Mouse (Mus musculus) hindbrain, embryonic 10.5 days (tissue): Measurements from ENCODE around the gene Tmprss11f. TPM values are rescaled to one million over a fixed set of nuclear protein-coding genes. Genes with fewer than 3 reads are reported as not detected.

Experiments
- DNase-seq: peaks from one replicate; pipeline ENCODE4 v3.0.0-alpha.2; 2017; ENCODE audit warnings: low spot score
- H3K27ac ChIP-seq: fragments of 300-500 bp; sonication (generic); 2 replicates; pipeline ENCODE4 v1.5.1; 2016; ENCODE audit warnings: mild to moderate bottlenecking, moderate library complexity
- H3K27me3 ChIP-seq: fragments of 300-500 bp; sonication (generic); 2 replicates; pipeline ENCODE4 v1.6.1; 2016; ENCODE audit warnings: mild to moderate bottlenecking; ENCODE audit not compliant: poor library complexity, insufficient read depth, severe bottlenecking
- H3K36me3 ChIP-seq: fragments of 300-500 bp; sonication (generic); 2 replicates; pipeline ENCODE4 v1.6.1; 2016; ENCODE audit warnings: mild to moderate bottlenecking, moderate library complexity
- H3K4me1 ChIP-seq: fragments of 300-500 bp; sonication (generic); replicated peaks from 2 replicates; pipeline ENCODE4 v1.6.1; 2016; ENCODE audit warnings: mild to moderate bottlenecking
- H3K4me3 ChIP-seq: fragments of 300-500 bp; sonication (generic); 2 replicates; pipeline ENCODE4 v1.5.1; 2016; ENCODE audit warnings: mild to moderate bottlenecking, moderate library complexity
- H3K9me3 ChIP-seq: fragments of 300-500 bp; sonication (generic); 2 replicates; pipeline ENCODE4 v1.6.1; 2016; ENCODE audit warnings: mild to moderate bottlenecking, moderate library complexity
- WGBS: fragments of 180-500 bp; shearing (Covaris S2); methylation state at CpG from one replicate; pipeline ENCODE4 v1.1.7; 2016; 5-methylcytosine and 5-hydroxymethylcytosine counted together
- polyA plus RNA-seq: library from polyadenylated mRNA; unstranded; fragments of >200 nt; fragmentation: Nextera tagmentation; extraction: Ambion mirVana; gene quantifications from 2 replicates; pipeline ENCODE4 v1.2.1, GENCODE M21; 2016

Tmprss11f gene
- polyA plus RNA-seq, 1 experiment from 2014 or later, result not detected

GRCm38 (mm10) chr5:86511538-86511937, 120.7 kb downstream of the Tmprss11f start:
- Histone ChIP-seq H3K4me3 (no peak overlapping the region), H3K9me3 (no peaks in the 10 kb centered on the region), H3K27ac (no peak overlapping the region), H3K4me1 (no peaks in the 10 kb centered on the region), H3K27me3 (no peaks in the 10 kb centered on the region), H3K36me3 (no peaks in the 10 kb centered on the region)
- 64% methylated on average over 5 of the region's 5 CpGs for WGBS
- no peak for DNase-seq

GRCm38 (mm10) chr5:86493453-86493852, 138.8 kb downstream of the Tmprss11f start:
- DNase-seq, result no peak
- H3K4me1 ChIP-seq, result no peaks in the 10 kb centered on the region
- no peak overlapping the region for H3K4me3 ChIP-seq
- no peaks in the 10 kb centered on the region for H3K27me3 ChIP-seq
- no peaks in the 10 kb centered on the region for H3K36me3 ChIP-seq
- H3K9me3 ChIP-seq, result no peaks in the 10 kb centered on the region
- H3K27ac ChIP-seq, result no peak overlapping the region
- 88% methylated on average over 1 of the region's 1 CpGs for WGBS

GRCm38 (mm10) chr5:86482562-86482961, 149.7 kb downstream of the Tmprss11f start:
- Histone ChIP-seq H3K27ac (no peak overlapping the region), H3K9me3 (no peaks in the 10 kb centered on the region), H3K4me1 (no peaks in the 10 kb centered on the region), H3K36me3 (no peaks in the 10 kb centered on the region), H3K4me3 (no peak overlapping the region), H3K27me3 (no peaks in the 10 kb centered on the region)
- no peak for DNase-seq
- 77% methylated on average over 2 of the region's 2 CpGs for WGBS

- Histone ChIP-seq H3K9me3 (no peaks in the 10 kb centered on the region), H3K27me3 (no peaks in the 10 kb centered on the region), H3K27ac (no peak overlapping the region), H3K4me1 (no peaks in the 10 kb centered on the region), H3K36me3 (no peaks in the 10 kb centered on the region), H3K4me3 (no peak overlapping the region)
- WGBS, result 80% methylated on average over 1 of the region's 1 CpGs
- DNase-seq, result no peak
Measured at GRCm38 (mm10) chr5:86482031-86482430, 150.2 kb downstream of the Tmprss11f start.

- H3K36me3 ChIP-seq, result no peaks in the 10 kb centered on the region
- H3K4me3 ChIP-seq, result no peak overlapping the region
- H3K4me1 ChIP-seq, result no peaks in the 10 kb centered on the region
- no peak overlapping the region for H3K27ac ChIP-seq
- no peaks in the 10 kb centered on the region for H3K9me3 ChIP-seq
- DNase-seq, result no peak
- WGBS, result 83% methylated on average over 9 of the region's 9 CpGs
- H3K27me3 ChIP-seq, result no peaks in the 10 kb centered on the region
Measured at GRCm38 (mm10) chr5:86473859-86474258, 158.4 kb downstream of the Tmprss11f start.

Other genes starting within 250 kb of the Tmprss11f start
- not detected in 2 replicates for gene Tmprss11a, start 163.4 kb downstream of the Tmprss11f start, polyA plus RNA-seq
- not detected in 2 replicates for gene Tmprss11g, start 113.8 kb downstream of the Tmprss11f start, polyA plus RNA-seq
- gene Tmprss11b, start 43.9 kb upstream of the Tmprss11f start, polyA plus RNA-seq, result not detected in 2 replicates
- not detected in 2 replicates for gene Tmprss11e, start 113.4 kb upstream of the Tmprss11f start, polyA plus RNA-seq
- gene Ythdc1, start 171.8 kb upstream of the Tmprss11f start, polyA plus RNA-seq, result 26.8 and 41.0 TPM in 2 replicates